Mouse (Mus musculus) stomach, adult 2 months (tissue): ENCODE measurements around the gene Cst13. TPM values are rescaled to one million over a fixed set of nuclear protein-coding genes. Genes with fewer than 3 reads are reported as not detected.

Experiments used
- polyA plus RNA-seq: library from polyadenylated mRNA; depleted of rRNA; stranded (reverse); fragments of >200 nt; gene quantifications from 2 replicates; pipeline ENCODE4 v1.2.3, GENCODE M21; 2012; rRNA removed

Cst13 gene
- polyA plus RNA-seq = not detected in 2 replicates

DNA sequence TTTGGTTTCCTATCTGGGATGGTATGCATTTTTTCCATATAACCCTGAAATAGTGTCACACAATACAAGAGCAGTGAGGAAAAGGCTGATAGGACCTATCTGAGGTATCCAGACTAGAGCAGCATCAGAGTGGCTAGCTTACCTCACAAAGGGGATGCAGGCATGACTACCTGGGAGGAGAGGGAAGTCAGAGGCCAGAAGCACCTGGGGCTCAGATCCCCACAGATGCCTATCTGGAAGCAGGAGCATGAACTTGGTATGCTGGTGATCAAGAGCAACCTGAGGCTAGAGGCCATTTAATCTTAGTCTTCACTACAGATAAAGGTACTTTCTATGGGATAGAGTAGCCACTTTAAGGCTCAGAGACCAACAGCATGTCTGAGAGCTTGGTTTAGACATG lies at the start of gene Cst13:
Gene Cst13 (plus strand): TSS at position 173 of the 400 bp plus-strand sequence.

DNA sequence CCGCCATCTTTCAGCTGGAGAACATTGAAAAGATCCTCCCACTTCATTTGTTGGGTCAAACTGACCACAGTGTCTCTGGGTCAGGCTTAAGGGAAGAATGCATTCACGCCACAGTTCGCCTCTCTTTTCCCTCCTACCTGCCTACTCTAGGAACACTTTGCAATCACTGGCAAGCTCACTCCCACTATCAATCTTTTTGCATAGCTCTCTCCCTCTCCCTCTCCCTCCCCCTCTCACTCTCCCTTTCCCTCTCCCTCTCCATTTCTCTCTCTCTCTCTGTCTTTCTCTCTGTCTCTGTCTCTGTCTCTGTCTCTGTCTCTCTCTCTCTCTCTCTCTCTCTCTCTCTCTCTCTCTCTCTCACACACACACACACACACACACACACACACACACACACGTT lies 48.5 kb upstream of the Cst13 start, which contains the start of gene Cst11:
Gene Cst11 (minus strand): TSS at position 101 of the 400 bp plus-strand sequence.

DNA sequence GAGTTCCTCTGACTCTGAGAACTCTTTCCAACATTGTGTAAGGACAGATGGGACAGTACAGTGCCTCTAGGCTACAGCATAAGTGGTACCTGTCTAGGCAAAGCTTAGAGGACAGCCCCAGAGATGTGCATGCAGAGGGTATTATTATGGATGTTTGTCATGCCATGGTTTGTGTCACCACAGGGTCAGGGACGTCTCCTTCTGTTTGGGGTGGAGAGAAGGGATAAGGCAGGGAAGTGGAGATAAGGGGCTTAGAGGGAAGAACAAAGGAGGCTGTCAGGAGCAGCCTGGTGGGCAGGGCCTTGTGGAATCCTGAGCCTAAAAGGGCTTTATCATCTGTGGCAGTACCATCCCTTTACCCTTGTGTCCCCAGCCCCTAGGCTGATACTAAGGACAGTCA lies 38.2 kb upstream of the Cst13 start, which contains the start of gene 8030411F24Rik:
Gene 8030411F24Rik (plus strand): TSS at position 301 of the 400 bp plus-strand sequence.

GRCm38 (mm10) chr2:148789142-148789541 lies 30.7 kb upstream of the Cst13 start, which contains the start of gene Cst12:
Cst12 (plus strand) TSS chr2:148789361.

DNA sequence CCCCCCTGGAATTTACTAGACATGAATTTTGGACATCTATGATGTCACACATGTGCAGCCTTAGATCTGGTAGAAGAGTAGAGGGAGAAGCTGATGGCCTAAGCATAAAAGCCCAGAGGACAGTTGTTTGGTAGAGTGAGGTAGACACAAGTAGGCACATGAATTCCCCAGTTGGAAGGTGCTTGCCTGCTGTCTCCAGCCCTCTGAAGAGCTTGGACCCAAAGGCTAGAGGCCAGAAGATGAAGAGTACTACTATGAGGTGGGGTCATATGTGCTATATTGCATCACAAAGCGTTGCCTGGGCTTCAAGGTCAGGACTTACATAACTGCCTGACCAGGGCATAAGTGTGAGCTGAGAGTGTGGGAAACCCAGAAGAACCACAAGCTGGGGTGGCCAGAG lies 21.4 kb upstream of the Cst13 start, which contains the start of gene Cst8:
Gene Cst8 (plus strand): TSS at position 301 of the 400 bp plus-strand sequence.

GRCm38 (mm10) chr2:148834912-148835311 lies 15.0 kb downstream of the Cst13 start, which contains the start of gene Cst9:
Cst9 (plus strand) TSS chr2:148835147.

DNA sequence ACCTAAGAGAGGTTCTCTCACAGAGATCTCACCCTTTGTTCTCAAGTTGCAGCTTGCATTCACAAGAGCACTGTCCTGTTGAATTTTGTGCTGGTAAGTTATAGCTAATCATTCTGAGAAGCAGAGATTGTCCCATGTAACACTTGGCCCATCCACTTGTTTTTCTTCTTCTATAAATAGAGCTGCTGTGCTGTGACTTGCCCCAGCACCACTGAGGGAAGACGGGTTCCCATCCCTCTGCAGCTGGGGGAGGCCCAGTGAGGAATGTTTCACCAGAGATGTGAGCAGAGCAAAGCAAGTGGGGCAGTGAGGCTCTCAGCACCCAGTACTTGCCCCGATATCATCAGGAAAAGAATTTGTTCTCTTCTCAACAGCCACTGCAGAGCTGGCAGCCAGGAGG lies 45.1 kb downstream of the Cst13 start, which contains the start of gene 9230104L09Rik:
Gene 9230104L09Rik (minus strand): TSS at position 73 of the 400 bp plus-strand sequence.

GRCm38 (mm10) chr2:148875335-148875811 lies 55.5 kb downstream of the Cst13 start, which contains the start of gene Cst3:
Cst3 (minus strand) TSS chr2:148875692.

Other genes starting within 250 kb of the Cst13 start
- 6.4 and 7.7 TPM in 2 replicates for gene Nxt1, start 147.5 kb upstream of the Cst13 start, polyA plus RNA-seq
- 1.5 and 1.9 TPM in 2 replicates for gene Gzf1, start 139.1 kb upstream of the Cst13 start, polyA plus RNA-seq
- gene Napb, start 87.6 kb upstream of the Cst13 start, polyA plus RNA-seq = 0.04 and 0.17 TPM in 2 replicates
- gene Cstl1, start 69.7 kb upstream of the Cst13 start, polyA plus RNA-seq = not detected in 2 replicates
- 0.18 TPM in 1 of 2 replicates, not detected in the other for gene Cst11, start 48.6 kb upstream of the Cst13 start, polyA plus RNA-seq
- gene 8030411F24Rik, start 38.1 kb upstream of the Cst13 start, polyA plus RNA-seq = not detected in 2 replicates
- gene Cst12, start 30.7 kb upstream of the Cst13 start, polyA plus RNA-seq = not detected in 2 replicates
- 0.14 and 0.20 TPM in 2 replicates for gene Cst8, start 21.3 kb upstream of the Cst13 start, polyA plus RNA-seq
- not detected in 2 replicates for gene Cst9, start 15.1 kb downstream of the Cst13 start, polyA plus RNA-seq
- 1.3 TPM in 1 of 2 replicates, not detected in the other for gene 9230104L09Rik, start 45.0 kb downstream of the Cst13 start, polyA plus RNA-seq
- 635 and 710 TPM in 2 replicates for gene Cst3, start 55.6 kb downstream of the Cst13 start, polyA plus RNA-seq
- gene Gm1330, start 183.2 kb downstream of the Cst13 start, polyA plus RNA-seq = not detected in 2 replicates
- not detected in 2 replicates for gene Gm10750, start 197.2 kb downstream of the Cst13 start, polyA plus RNA-seq